Mouse (Mus musculus) heart, embryonic 15.5 days (tissue): ENCODE data around the gene March8. TPM values are rescaled to one million over a fixed set of nuclear protein-coding genes. Genes with fewer than 3 reads are reported as not detected.
A peak's percentile ranks its signal among the peaks of the same experiment; 100 is the strongest.
"Not testable (repeated sequence)": the region's sequence is repeated elsewhere in the genome, so short reads cannot be mapped to it uniquely, and the experiment has no call there.

ENCODE experiments used
- ATAC-seq: fragments of 200-750 bp; cut with Nextera tagmentation; replicated peaks from 2 replicates; pipeline ENCODE4 v1.8.0; 2017; ENCODE audit warnings: low read depth, moderate TSS enrichment; ENCODE audit not compliant: insufficient number of reproducible peaks, insufficient read depth, low FRiP score
- H3K27ac ChIP-seq: fragments of 300-500 bp; sonication (generic); 2 replicates; pipeline ENCODE4 v1.5.1; 2015; ENCODE audit warnings: mild to moderate bottlenecking, inconsistent platforms
- H3K27me3 ChIP-seq: fragments of 300-500 bp; sonication (generic); 2 replicates; pipeline ENCODE4 v1.6.1; 2015; ENCODE audit warnings: inconsistent platforms
- H3K36me3 ChIP-seq: fragments of 300-500 bp; sonication (generic); 2 replicates; pipeline ENCODE4 v1.6.1; 2015; ENCODE audit warnings: mild to moderate bottlenecking, inconsistent platforms
- H3K4me1 ChIP-seq: fragments of 300-500 bp; sonication (generic); replicated peaks from 2 replicates; pipeline ENCODE4 v1.6.1; 2015; ENCODE audit warnings: inconsistent platforms
- H3K4me2 ChIP-seq: fragments of 300-500 bp; sonication (generic); 2 replicates; pipeline ENCODE4 v1.6.1; 2015; ENCODE audit warnings: inconsistent platforms, mild to moderate bottlenecking, moderate library complexity
- H3K4me3 ChIP-seq: fragments of 300-500 bp; sonication (generic); 2 replicates; pipeline ENCODE4 v1.5.1; 2015; ENCODE audit warnings: mild to moderate bottlenecking, inconsistent platforms
- H3K9ac ChIP-seq: fragments of 300-500 bp; sonication (generic); 2 replicates; pipeline ENCODE4 v1.6.1; 2015; ENCODE audit warnings: mild to moderate bottlenecking, inconsistent platforms
- H3K9me3 ChIP-seq: fragments of 300-500 bp; sonication (generic); replicated peaks from 2 replicates; pipeline ENCODE4 v1.6.1; 2016; ENCODE audit warnings: inconsistent platforms
- WGBS: fragments of 180-500 bp; shearing (Covaris S2); methylation state at CpG from one replicate; pipeline ENCODE4 v1.1.7; 2015; ENCODE audit warnings: mixed read lengths; 5-methylcytosine and 5-hydroxymethylcytosine counted together
- polyA plus RNA-seq: library from polyadenylated mRNA; unstranded; fragments of >200 nt; fragmentation: Nextera tagmentation; extraction: Ambion mirVana; gene quantifications from 2 replicates; pipeline ENCODE4 v1.2.1, GENCODE M21; 2015

Gene March8
- polyA plus RNA-seq, 1 experiment from 2014 or later = 21.8 TPM

GRCm38 (mm10) chr6:116351534-116351933 lies 13.7 kb downstream of the March8 start:
- no peak for ATAC-seq
- 72% methylated on average over 4 of the region's 4 CpGs for WGBS
- H3K4me2 ChIP-seq = no peak overlapping the region

GRCm38 (mm10) chr6:116353428-116353827 lies 15.6 kb downstream of the March8 start:
- H3K4me1 ChIP-seq = no peaks in the 10 kb centered on the region; the same call in 1 of the 2 replicates
- 65% methylated on average over 1 of the region's 1 CpGs for WGBS
- no peak for ATAC-seq
- no peak overlapping the region for H3K27ac ChIP-seq
- no peaks in the 10 kb centered on the region for H3K36me3 ChIP-seq
- no peak overlapping the region for H3K4me3 ChIP-seq
- no peak overlapping the region for H3K9ac ChIP-seq
- no peaks in the 10 kb centered on the region for H3K9me3 ChIP-seq
- H3K4me2 ChIP-seq = no peak overlapping the region
- H3K27me3 ChIP-seq = no peaks in the 10 kb centered on the region

More at GRCm38 (mm10) chr6:116351534-116351933, 13.7 kb downstream of the March8 start:
- Histone ChIP-seq H3K36me3 (no peaks in the 10 kb centered on the region), H3K27ac (no peak overlapping the region), H3K27me3 (no peaks in the 10 kb centered on the region), H3K4me3 (no peak overlapping the region), H3K9ac (no peak overlapping the region), H3K4me1 (no peaks in the 10 kb centered on the region; the same call in 1 of the 2 replicates), H3K9me3 (no peaks in the 10 kb centered on the region)

GRCm38 (mm10) chr6:116356311-116356947 lies 18.6 kb downstream of the March8 start:
- not testable (repeated sequence) for ATAC-seq, H3K27me3 ChIP-seq, H3K9ac ChIP-seq, H3K36me3 ChIP-seq, H3K4me2 ChIP-seq, H3K27ac ChIP-seq, H3K9me3 ChIP-seq, H3K4me3 ChIP-seq, H3K4me1 ChIP-seq
- 75% methylated on average over 8 of the region's 8 CpGs for WGBS

DNA sequence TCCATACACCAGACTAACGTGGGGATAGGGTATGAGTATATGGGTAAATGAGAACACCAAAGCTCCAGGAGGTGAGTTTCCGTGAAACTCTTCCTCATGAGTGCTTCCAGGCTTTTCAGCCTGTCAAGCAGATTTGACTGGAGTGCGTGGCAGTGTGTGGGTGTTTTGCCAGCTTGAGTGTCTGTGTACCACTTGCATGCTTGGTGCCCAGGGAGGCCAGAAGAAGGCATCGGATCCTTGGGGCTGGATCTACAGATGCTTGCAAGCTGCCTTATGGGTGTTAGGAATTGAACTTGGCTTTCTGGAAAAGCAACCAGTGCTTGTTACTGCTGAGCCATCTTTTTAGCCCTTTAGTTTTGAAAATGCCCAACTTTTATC lies 19.1 kb downstream of the March8 start:
- WGBS = 70% methylated on average over 4 of the region's 4 CpGs
- Histone ChIP-seq H3K27me3 (no peaks in the 10 kb centered on the region), H3K4me3 (no peak overlapping the region), H3K9me3 (no peaks in the 10 kb centered on the region), H3K27ac (no peak overlapping the region), H3K36me3 (no peaks in the 10 kb centered on the region), H3K9ac (no peak overlapping the region), H3K4me1 (no peaks in the 10 kb centered on the region; the same call in 1 of the 2 replicates), H3K4me2 (no peak overlapping the region)
- no peak for ATAC-seq

DNA sequence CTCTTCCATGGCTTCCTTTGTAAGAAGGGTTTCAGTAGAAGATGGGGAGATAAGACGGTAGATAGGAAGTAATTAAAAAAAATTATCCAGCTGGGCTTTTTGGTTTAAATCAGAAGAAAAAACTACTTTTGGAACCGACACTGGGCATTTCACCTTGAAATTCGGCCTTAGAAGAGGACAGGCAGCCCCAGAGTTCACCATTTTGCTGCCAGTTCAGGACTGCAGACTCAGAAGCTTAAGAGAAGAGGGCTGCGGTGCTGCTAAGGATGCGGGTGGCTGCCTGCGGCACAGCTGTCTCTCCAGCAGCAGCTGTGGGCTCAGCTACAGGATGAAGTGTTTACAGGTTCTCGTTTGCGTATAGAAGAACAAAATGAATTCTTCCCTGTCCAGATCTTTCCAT lies 20.2 kb downstream of the March8 start:
- Histone ChIP-seq H3K27ac (no peak overlapping the region), H3K36me3 (no peaks in the 10 kb centered on the region), H3K9ac (no peak overlapping the region), H3K4me2 (no peak overlapping the region), H3K27me3 (no peaks in the 10 kb centered on the region), H3K9me3 (no peaks in the 10 kb centered on the region), H3K4me1 (no peaks in the 10 kb centered on the region; the same call in 1 of the 2 replicates), H3K4me3 (no peak overlapping the region)
- WGBS = 76% methylated on average over 8 of the region's 8 CpGs
- no peak for ATAC-seq

DNA sequence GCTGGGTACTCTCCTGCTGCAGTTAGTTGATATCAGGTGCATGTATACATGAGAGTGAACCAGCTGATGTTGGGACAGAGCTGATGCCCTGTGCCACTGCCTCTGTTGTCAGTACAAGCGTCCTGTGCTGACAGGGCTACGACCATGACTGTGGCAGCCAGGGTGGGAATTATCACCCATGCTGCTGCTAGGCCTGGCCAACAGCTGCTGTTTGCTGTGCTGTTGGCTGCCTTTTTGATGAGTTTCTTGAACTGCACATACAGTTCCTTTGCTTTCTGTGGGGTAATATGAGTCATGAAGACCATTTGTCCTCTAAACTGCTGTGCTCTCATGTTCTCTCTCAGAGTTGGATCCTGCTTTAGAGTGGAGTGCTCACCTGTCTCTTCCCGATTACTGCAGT lies 21.4 kb downstream of the March8 start:
- 64% methylated on average over 3 of the region's 3 CpGs for WGBS
- ATAC-seq = no peak
- no peak overlapping the region for H3K4me2 ChIP-seq

DNA sequence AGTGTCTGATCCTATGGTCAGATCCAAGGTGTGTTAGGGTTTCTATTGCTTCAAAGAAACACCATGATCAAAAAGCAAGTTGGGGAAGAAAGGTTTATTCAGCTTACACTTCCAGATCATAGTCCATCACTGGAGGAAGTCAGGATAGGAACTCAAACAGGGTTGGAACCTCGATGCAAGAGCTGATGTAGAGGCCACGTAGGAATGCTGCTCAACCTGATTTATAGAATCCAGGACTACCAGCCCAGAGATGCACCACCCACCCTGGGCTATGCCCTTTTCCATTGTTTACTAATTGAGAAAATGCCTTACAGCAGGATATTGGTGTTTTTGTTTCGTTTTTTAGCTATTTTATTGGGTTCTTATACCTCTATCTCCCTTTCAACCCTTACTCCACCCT lies 23.6 kb downstream of the March8 start:
- Histone ChIP-seq H3K27ac (no peak overlapping the region), H3K4me3 (no peak overlapping the region), H3K4me1 (no peaks in the 10 kb centered on the region; the same call in 1 of the 2 replicates), H3K27me3 (no peaks in the 10 kb centered on the region), H3K9me3 (no peaks in the 10 kb centered on the region), H3K9ac (no peak overlapping the region), H3K36me3 (no peaks in the 10 kb centered on the region), H3K4me2 (no peak overlapping the region)
- WGBS = 86% methylated on average over 3 of the region's 3 CpGs
- ATAC-seq = no peak

More for the DNA sequence above, 21.4 kb downstream of the March8 start:
- Histone ChIP-seq H3K9ac (no peak overlapping the region), H3K36me3 (no peaks in the 10 kb centered on the region), H3K9me3 (no peaks in the 10 kb centered on the region), H3K4me1 (no peaks in the 10 kb centered on the region; the same call in 1 of the 2 replicates), H3K4me3 (no peak overlapping the region), H3K27me3 (no peaks in the 10 kb centered on the region), H3K27ac (no peak overlapping the region)

DNA sequence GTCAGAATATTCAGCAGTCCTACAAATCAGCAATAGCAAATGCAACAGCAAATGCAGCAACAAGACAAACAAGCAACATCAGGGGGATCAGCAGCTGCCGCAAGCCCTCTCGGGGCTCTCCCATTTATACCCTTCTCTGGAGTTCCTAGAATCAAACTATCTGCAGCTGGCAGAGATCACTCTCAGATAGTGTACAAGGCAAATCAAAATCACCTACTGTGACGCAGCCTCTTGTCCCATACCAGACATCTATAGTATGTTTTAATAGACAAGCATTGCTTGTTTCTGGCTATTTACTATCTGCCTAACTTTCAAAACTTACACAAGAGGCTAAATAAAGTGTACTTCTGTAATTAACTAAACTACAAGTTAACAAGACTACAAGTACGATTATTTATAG lies 24.2 kb downstream of the March8 start:
- no peak for ATAC-seq
- no peaks in the 10 kb centered on the region for H3K36me3 ChIP-seq
- no peaks in the 10 kb centered on the region for H3K27me3 ChIP-seq
- no peak overlapping the region for H3K4me2 ChIP-seq
- no peak overlapping the region for H3K4me3 ChIP-seq
- H3K9me3 ChIP-seq = no peaks in the 10 kb centered on the region
- H3K9ac ChIP-seq = no peak overlapping the region
- no peak overlapping the region for H3K27ac ChIP-seq
- H3K4me1 ChIP-seq = no peaks in the 10 kb centered on the region; the same call in 1 of the 2 replicates
- 90% methylated on average over 4 of the region's 4 CpGs for WGBS

DNA sequence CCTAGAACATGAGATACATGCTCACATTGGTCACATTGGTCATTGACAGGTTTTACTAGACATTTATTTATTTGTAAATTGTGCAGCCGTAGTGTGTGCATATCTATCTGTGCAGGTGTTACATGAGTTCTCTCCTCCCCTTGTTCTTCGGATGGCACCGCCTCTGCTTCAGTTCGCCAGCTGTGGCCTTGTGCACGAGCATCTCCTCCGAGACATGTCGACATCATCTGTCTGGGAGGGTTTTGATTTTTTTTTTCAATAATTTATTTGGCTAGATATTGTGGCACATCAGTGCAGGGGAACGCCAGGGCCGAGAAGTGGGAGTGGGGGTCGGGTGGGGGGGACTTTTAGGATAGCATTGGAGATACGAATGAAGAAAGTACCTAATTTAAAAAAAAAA lies 30.1 kb downstream of the March8 start:
- no peak overlapping the region for H3K27ac ChIP-seq
- 76% methylated on average over 11 of the region's 11 CpGs for WGBS
- no peaks in the 10 kb centered on the region for H3K9me3 ChIP-seq
- H3K4me3 ChIP-seq = no peak overlapping the region
- H3K36me3 ChIP-seq = no peaks in the 10 kb centered on the region
- no peaks in the 10 kb centered on the region for H3K27me3 ChIP-seq
- no peak overlapping the region for H3K4me2 ChIP-seq
- no peaks in the 10 kb centered on the region for H3K4me1 ChIP-seq
- ATAC-seq = no peak
- no peak overlapping the region for H3K9ac ChIP-seq

- 97% methylated on average over 1 of the region's 1 CpGs for WGBS
- Histone ChIP-seq H3K4me3 (no peak overlapping the region), H3K27ac (no peak overlapping the region), H3K9ac (no peak overlapping the region), H3K4me2 (no peak overlapping the region), H3K27me3 (no peaks in the 10 kb centered on the region), H3K9me3 (no peaks in the 10 kb centered on the region), H3K36me3 (no peaks in the 10 kb centered on the region), H3K4me1 (no peaks in the 10 kb centered on the region)
- no peak for ATAC-seq
Measured at GRCm38 (mm10) chr6:116369811-116370210, 32.0 kb downstream of the March8 start.

DNA sequence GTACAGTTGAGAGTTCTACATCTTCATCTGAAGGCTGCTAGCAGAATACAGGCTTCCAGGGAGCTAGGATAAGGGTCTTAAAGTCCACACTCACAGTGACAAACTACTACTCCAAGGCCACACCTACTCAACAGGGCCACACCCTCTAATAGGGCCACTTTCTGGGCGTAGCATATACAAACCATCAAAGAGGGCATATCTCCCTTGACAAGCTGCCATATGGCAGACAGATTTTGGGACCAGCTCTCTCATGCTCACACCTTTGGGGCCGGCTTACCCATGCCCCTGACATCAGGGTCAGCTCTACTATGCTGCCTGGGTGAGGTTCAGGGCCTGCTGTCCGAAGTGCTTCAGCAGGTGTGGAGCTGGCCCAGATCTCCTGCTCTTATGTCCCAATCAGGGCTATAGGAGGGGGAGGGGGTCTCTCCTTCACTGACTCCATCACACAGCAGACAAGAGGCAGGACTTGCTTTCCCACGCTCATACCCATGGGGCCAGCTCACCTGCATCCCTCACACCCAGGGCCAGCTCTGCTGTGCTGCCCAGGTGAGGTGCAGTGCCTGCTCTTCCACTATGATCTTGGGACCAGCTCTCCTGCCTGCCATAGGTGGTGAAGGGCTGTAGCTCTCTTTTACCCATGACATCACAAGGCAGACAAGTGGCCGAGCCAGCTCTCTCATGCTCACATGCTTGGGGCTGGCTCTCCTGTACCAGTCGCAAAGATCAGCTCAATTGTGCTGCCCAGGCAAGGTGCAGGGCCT lies 32.6 kb downstream of the March8 start:
- WGBS = 76% methylated on average over 6 of the region's 6 CpGs
- no peak overlapping the region for H3K4me2 ChIP-seq
- ATAC-seq = 0 out of 2 replicates have a peak, but pooled peaks have one; percentile 7
- no peaks in the 10 kb centered on the region for H3K27me3 ChIP-seq
- no peaks in the 10 kb centered on the region for H3K9me3 ChIP-seq
- no peaks in the 10 kb centered on the region for H3K36me3 ChIP-seq
- H3K9ac ChIP-seq = no peak overlapping the region
- no peak overlapping the region for H3K27ac ChIP-seq
- H3K4me1 ChIP-seq = no peaks in the 10 kb centered on the region
- H3K4me3 ChIP-seq = no peak overlapping the region

DNA sequence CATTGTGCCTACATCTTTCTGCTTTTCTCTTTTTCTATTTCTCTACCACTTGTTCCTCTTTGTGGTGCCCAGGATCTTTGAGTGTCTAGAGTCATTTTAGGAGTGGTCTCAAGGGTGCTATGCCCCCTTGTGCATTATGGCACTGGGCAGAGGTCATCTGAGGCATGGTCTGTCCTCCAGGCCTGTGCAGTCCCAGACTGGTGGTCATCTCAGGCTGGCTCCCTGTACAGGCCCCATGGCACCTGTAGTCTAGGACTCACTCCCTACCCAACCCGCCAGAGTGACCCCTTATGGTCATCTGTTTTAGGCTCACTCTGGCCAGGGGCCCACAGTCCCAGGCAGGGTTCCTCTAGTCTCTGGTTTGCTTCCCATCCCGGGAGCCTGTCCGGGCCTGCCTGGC lies 33.7 kb downstream of the March8 start:
- no peak for ATAC-seq
- 85% methylated on average over 3 of the region's 3 CpGs for WGBS
- no peak overlapping the region for H3K9ac ChIP-seq

More for the DNA sequence above, 33.7 kb downstream of the March8 start:
- Histone ChIP-seq H3K4me2 (no peak overlapping the region), H3K4me3 (no peak overlapping the region), H3K4me1 (no peaks in the 10 kb centered on the region), H3K9me3 (no peaks in the 10 kb centered on the region), H3K27ac (no peak overlapping the region), H3K36me3 (no peaks in the 10 kb centered on the region), H3K27me3 (no peaks in the 10 kb centered on the region)
